Mouse (Mus musculus) C2C12 (cell line): ENCODE results near the gene Map3k12.

Experiments
- CTCF ChIP-seq: IDR thresholded peaks from one replicate; pipeline ENCODE4 v1.5.1; 2011; ENCODE audit not compliant: control insufficient read depth, insufficient read depth, insufficient read length
- FOSL1 ChIP-seq: IDR thresholded peaks from one replicate; pipeline ENCODE4 v1.8.0; 2011; ENCODE audit warnings: mild to moderate bottlenecking, low read length; ENCODE audit not compliant: poor library complexity, insufficient read depth, severe bottlenecking
- MAX ChIP-seq: IDR thresholded peaks from one replicate; pipeline ENCODE4 v1.6.1; 2011; ENCODE audit warnings: mild to moderate bottlenecking, control low read depth
- MYOG ChIP-seq: IDR thresholded peaks from one replicate; pipeline ENCODE4 v1.6.1; 2011; ENCODE audit not compliant: control insufficient read depth, insufficient read length; ENCODE audit errors: extremely low read depth
- USF1 ChIP-seq: IDR thresholded peaks from one replicate; pipeline ENCODE4 v1.6.1; 2011; ENCODE audit warnings: low read depth, mild to moderate bottlenecking, control low read depth, moderate library complexity

DNA sequence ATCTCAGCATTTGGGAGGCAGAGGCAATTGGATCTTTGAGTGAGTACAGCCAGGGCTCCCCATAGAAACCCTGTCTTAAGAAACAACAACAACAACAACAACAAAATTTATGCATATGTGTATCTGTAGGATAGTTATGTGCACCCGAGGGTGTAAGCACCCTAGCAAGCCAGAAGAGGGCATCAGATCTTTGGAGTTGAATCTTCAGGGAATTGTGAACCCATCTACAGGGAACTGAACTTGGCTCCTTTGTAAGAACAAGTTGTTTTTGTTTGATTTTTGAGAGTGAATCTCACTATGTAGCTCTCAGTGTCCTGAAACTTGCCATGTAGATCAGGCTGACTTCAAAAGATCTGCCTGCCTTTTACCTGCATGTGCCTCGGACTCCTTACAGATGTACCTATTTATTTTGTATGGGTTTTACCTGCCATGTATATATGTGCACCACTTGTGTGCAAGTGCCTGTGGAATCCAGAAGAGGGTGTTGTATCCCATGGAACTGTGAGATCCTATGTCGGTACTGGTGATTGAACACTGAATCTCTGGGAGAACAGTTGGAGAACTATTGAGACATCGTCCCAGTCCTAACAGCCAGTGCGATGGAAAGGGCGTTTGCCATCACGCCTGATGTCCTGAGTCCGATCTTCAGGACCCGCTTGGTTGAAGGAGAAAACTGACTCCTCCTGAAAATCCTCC is 48.0 kb downstream of the Map3k12 start:
- TF ChIP-seq MAX, result no peak
- TF ChIP-seq CTCF, result no peak
- no peak for TF ChIP-seq USF1
- TF ChIP-seq MYOG, result no peak
- TF ChIP-seq FOSL1, result no peak
